Mouse (Mus musculus) liver, embryonic 12.5 days (tissue): ENCODE results near the gene Gria4. TPM values are rescaled to one million over a fixed set of nuclear protein-coding genes. Genes with fewer than 3 reads are reported as not detected.

Experiments used
- ATAC-seq: fragments of 200-750 bp; cut with Nextera tagmentation; 2 replicates; pipeline ENCODE4 v1.8.0; 2017; ENCODE audit warnings: moderate number of reproducible peaks, mild to moderate bottlenecking, moderate library complexity
- H3K27ac ChIP-seq: fragments of 300-500 bp; sonication (generic); 2 replicates; pipeline ENCODE4 v1.5.1; 2016; ENCODE audit warnings: mild to moderate bottlenecking
- H3K27me3 ChIP-seq: fragments of 300-500 bp; sonication (generic); replicated peaks from 2 replicates; pipeline ENCODE4 v1.6.1; 2016; ENCODE audit warnings: mild to moderate bottlenecking, moderate library complexity
- H3K36me3 ChIP-seq: fragments of 300-500 bp; sonication (generic); 2 replicates; pipeline ENCODE4 v1.6.1; 2016; ENCODE audit warnings: mild to moderate bottlenecking, moderate library complexity
- H3K4me1 ChIP-seq: fragments of 300-500 bp; sonication (generic); 2 replicates; pipeline ENCODE4 v1.6.1; 2016
- H3K4me2 ChIP-seq: fragments of 300-500 bp; sonication (generic); 2 replicates; pipeline ENCODE4 v1.6.1; 2016; ENCODE audit warnings: mild to moderate bottlenecking, moderate library complexity
- H3K4me3 ChIP-seq: fragments of 300-500 bp; sonication (generic); 2 replicates; pipeline ENCODE4 v1.5.1; 2016; ENCODE audit warnings: mild to moderate bottlenecking, moderate library complexity
- H3K9ac ChIP-seq: fragments of 300-500 bp; sonication (generic); 2 replicates; pipeline ENCODE4 v1.6.1; 2016; ENCODE audit warnings: mild to moderate bottlenecking, moderate library complexity
- H3K9me3 ChIP-seq: fragments of 300-500 bp; sonication (generic); replicated peaks from 2 replicates; pipeline ENCODE4 v1.6.1; 2016; ENCODE audit warnings: mild to moderate bottlenecking, moderate library complexity
- WGBS: fragments of 180-500 bp; shearing (Covaris S2); methylation state at CpG from one replicate; pipeline ENCODE4 v1.1.7; 2016; ENCODE audit not compliant: insufficient replicate concordance; 5-methylcytosine and 5-hydroxymethylcytosine counted together
- polyA plus RNA-seq: library from polyadenylated mRNA; unstranded; fragments of >200 nt; fragmentation: Nextera tagmentation; extraction: Ambion mirVana; gene quantifications from 2 replicates; pipeline ENCODE4 v1.2.1, GENCODE M21; 2016

Gene Gria4
- polyA plus RNA-seq, 1 experiment from 2014 or later: 0.38 TPM

DNA sequence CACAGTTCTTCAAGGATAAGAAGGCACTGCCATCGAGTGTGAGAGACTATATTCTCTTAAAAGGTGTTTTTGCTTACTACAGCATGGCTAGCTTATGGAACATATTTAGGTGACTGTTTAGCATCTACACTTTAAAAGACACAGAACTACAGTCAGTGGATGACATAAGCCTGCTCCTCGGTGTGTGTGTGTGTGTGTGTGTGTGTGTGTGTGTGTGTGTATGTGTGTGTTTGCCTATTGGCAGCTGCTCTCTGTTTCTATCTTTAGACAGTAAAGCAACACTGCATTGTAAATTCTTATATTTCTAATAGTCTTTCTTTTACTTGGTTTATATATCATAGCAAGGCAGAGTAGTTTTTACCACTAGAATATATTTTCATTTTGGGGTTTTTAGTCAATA is 130.3 kb downstream of the Gria4 start:
- WGBS: 49% methylated on average over 2 of the region's 2 CpGs
- Histone ChIP-seq H3K27ac (no peak overlapping the region), H3K9ac (no peak overlapping the region), H3K27me3 (no peaks in the 10 kb centered on the region), H3K9me3 (no peaks in the 10 kb centered on the region), H3K4me2 (no peak overlapping the region), H3K36me3 (no peaks in the 10 kb centered on the region), H3K4me1 (no peaks in the 10 kb centered on the region), H3K4me3 (no peak overlapping the region)
- ATAC-seq: no peak

DNA sequence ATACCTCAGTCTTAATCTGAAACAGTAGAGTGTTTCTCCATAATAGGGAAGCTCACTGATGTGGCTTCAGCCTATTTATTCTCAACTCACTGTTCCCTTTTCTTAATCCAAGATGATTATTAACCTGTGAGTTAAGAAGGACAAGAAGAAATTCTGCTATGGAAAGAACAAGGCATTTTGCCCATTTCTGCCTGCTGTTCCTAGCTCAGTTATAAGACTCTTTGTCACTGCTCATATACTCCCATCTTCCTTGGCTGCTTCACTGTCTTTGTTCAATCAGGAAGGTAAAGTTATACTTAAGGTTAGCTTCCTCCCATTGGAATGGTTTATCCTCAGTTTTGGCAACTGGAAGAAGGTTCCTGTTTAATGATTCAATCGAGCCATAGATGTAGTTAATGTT is 133.6 kb downstream of the Gria4 start:
- Histone ChIP-seq H3K36me3 (no peaks in the 10 kb centered on the region), H3K4me3 (no peak overlapping the region), H3K27me3 (no peaks in the 10 kb centered on the region), H3K4me2 (no peak overlapping the region), H3K4me1 (no peaks in the 10 kb centered on the region), H3K9me3 (no peaks in the 10 kb centered on the region), H3K9ac (no peak overlapping the region), H3K27ac (no peak overlapping the region)
- no peak for ATAC-seq
- WGBS: 54% methylated on average over 1 of the region's 1 CpGs

DNA sequence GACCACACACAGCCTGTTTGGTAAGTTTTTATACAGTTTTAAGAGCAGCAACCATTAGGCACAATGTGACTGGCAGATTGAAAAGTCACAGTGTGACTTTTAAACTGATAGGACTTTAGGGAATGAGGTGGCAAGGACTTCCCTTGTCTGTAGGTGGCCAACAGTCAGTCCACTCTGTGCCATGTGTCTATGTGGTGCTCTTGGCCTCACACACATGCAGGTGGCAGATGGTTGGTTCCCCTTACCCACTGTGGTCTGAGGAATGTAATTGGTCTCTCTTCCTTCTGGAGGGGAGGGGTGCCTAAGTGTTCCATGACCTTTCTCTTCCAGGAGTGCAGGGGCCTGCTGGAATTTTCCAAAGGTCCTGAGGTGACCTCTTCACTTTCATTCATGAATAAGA is 137.1 kb downstream of the Gria4 start:
- H3K4me3 ChIP-seq: no peak overlapping the region
- no peaks in the 10 kb centered on the region for H3K4me1 ChIP-seq
- no peak overlapping the region for H3K9ac ChIP-seq
- no peak overlapping the region for H3K4me2 ChIP-seq
- H3K27me3 ChIP-seq: no peaks in the 10 kb centered on the region
- no peak for ATAC-seq
- H3K27ac ChIP-seq: no peak overlapping the region
- H3K9me3 ChIP-seq: no peaks in the 10 kb centered on the region
- H3K36me3 ChIP-seq: no peaks in the 10 kb centered on the region

DNA sequence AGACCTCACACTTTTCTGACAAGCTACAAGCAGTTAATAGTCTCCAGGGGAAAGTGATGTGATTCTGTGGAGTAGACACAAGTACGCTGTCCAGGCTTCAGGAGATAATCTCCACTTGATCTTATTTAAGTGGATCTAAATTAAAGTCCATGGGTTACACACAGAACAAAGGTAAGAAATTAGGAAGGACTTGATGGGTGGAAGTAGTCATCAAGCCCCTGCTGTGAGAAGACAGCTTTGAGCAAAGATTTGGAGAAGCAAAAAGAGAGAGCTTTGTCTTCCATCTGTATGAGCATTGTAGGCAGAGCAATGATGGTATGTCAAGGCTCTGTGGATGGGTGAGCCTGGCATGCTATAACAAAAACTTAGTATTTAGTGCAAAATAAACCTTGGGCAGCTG is 141.7 kb downstream of the Gria4 start:
- Histone ChIP-seq H3K4me2 (no peak overlapping the region), H3K36me3 (no peaks in the 10 kb centered on the region), H3K4me1 (no peaks in the 10 kb centered on the region), H3K4me3 (no peak overlapping the region), H3K9ac (no peak overlapping the region), H3K27me3 (no peaks in the 10 kb centered on the region), H3K9me3 (no peaks in the 10 kb centered on the region), H3K27ac (no peak overlapping the region)
- 63% methylated on average over 1 of the region's 1 CpGs for WGBS
- no peak for ATAC-seq

DNA sequence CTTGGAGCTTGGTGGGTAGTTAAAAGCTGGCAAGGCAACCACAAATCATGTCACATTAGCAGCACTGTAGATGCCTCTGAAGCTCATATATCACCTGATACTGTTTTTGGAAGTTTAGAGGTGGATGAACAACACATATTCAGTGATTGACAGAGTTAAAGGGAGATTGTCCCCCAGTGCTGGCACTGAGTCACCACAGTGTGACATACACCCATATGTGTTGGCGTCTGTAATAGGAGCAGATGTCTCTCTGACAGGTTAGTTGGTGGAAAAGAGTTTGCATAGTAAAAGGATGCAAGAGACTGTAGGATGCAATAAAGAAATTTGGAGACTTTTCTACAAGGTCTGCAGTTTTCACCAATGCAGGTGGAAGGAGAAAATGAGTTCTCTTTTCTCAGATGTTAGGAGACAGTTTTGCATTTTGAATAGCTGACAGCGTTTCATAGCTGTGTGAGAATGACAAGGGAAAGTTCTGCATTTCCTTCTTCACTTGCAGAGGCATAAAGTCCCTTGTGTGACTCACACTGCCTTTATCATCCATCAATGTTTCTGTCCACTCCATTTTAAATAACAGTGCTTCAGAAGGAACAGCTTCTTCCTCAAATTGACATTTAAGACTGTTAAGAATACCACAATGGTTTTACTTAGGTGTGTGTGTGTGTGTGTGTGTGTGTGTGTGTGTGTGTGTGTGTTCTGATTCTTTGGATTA is 156.7 kb downstream of the Gria4 start:
- no peak overlapping the region for H3K27ac ChIP-seq
- 36% methylated on average over 2 of the region's 2 CpGs for WGBS
- no peaks in the 10 kb centered on the region for H3K27me3 ChIP-seq
- no peak overlapping the region for H3K9ac ChIP-seq
- H3K4me3 ChIP-seq: no peak overlapping the region
- H3K36me3 ChIP-seq: no peaks in the 10 kb centered on the region
- no peaks in the 10 kb centered on the region for H3K4me1 ChIP-seq
- no peaks in the 10 kb centered on the region for H3K9me3 ChIP-seq
- no peak overlapping the region for H3K4me2 ChIP-seq
- no peak for ATAC-seq

DNA sequence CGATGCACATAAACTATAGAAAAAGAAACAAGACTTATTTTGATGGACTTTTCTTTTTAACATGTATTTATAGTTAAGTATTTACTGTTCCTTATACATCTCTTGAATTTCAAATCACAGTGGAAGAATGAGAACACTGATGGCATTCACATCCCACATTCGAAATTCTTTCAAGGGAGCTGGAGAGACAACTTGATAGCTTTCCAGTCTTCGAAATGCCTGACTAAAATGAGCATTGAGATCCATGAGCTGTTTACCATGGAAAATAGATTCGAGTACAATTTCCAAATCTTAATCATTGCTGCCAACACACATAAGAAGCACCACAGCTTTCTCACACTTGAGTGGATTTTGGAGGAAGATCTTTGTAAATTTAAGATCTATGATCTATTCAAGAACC is 164.1 kb downstream of the Gria4 start:
- H3K9ac ChIP-seq: no peak overlapping the region
- WGBS: 41% methylated on average over 4 of the region's 4 CpGs
- H3K36me3 ChIP-seq: no peaks in the 10 kb centered on the region

DNA sequence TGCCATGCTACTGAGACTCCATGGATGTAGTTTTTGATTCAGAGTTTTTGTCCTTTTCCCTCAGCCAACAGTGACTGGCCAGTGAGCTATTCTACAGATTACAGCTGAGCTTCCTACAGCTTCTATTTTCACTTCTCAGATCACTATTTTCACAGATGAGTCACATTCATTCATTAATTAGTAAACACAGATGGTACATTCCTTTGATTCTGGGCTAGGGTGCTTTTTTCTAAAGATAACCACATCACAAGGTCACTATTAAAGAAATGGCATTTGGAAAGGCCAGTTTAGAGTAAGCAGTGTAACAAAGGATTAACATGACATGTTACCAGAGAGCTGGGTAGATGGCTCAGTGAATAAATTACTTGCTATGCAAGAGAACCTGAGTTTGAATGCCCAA is 180.7 kb downstream of the Gria4 start:
- Histone ChIP-seq H3K27ac (no peak overlapping the region), H3K36me3 (no peaks in the 10 kb centered on the region), H3K4me1 (no peaks in the 10 kb centered on the region), H3K9me3 (no peaks in the 10 kb centered on the region), H3K27me3 (no peaks in the 10 kb centered on the region), H3K4me2 (no peak overlapping the region), H3K4me3 (no peak overlapping the region), H3K9ac (no peak overlapping the region)
- ATAC-seq: no peak

More for the DNA sequence above, 164.1 kb downstream of the Gria4 start:
- Histone ChIP-seq H3K27me3 (no peaks in the 10 kb centered on the region), H3K4me3 (no peak overlapping the region), H3K27ac (no peak overlapping the region), H3K9me3 (no peaks in the 10 kb centered on the region), H3K4me2 (no peak overlapping the region), H3K4me1 (no peaks in the 10 kb centered on the region)
- ATAC-seq: no peak

DNA sequence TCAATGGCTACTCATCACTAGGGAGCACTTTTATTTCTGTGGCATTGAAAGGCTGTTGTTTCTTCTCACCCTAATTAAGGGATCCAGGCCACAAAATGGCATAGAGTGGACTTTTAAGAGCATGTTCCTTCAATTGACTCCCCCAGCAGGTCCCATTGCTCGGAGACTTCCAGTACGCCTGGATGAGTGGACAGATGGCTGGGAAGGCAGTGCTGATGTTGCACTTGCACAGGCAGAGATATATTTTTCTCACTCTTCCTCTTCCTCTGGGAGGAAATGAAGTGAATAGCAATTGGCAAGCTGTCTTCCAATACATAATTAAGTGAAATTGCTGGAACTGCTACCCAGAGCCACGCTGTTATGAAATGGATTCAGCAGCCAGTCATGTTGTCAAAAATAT is 190.7 kb downstream of the Gria4 start:
- Histone ChIP-seq H3K4me3 (no peak overlapping the region), H3K4me2 (no peak overlapping the region), H3K27ac (no peak overlapping the region), H3K4me1 (no peaks in the 10 kb centered on the region), H3K9ac (no peak overlapping the region), H3K9me3 (no peaks in the 10 kb centered on the region), H3K27me3 (no peaks in the 10 kb centered on the region), H3K36me3 (no peaks in the 10 kb centered on the region)
- WGBS: 64% methylated on average over 3 of the region's 3 CpGs
- ATAC-seq: no peak

DNA sequence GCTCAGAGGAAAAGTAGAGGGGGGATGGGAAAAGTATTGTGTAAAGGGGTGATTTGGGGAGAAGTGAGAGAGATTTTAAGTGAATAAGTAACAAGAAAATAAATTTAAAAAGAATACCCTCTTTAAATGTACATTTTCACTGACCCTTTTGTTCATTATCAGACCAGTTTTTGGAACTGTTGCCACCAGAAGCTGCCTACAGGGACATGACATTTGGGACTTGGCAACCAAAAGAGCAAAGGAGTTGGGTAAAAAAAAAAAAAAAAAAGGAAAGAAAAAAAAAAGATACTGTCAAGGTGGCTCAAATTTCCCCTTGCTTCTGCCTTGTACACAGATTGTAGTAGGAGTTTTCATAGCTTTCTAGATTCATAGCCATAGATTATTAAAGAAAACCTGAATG is 191.8 kb downstream of the Gria4 start:
- H3K4me1 ChIP-seq: no peaks in the 10 kb centered on the region
- no peak for ATAC-seq
- no peaks in the 10 kb centered on the region for H3K9me3 ChIP-seq

DNA sequence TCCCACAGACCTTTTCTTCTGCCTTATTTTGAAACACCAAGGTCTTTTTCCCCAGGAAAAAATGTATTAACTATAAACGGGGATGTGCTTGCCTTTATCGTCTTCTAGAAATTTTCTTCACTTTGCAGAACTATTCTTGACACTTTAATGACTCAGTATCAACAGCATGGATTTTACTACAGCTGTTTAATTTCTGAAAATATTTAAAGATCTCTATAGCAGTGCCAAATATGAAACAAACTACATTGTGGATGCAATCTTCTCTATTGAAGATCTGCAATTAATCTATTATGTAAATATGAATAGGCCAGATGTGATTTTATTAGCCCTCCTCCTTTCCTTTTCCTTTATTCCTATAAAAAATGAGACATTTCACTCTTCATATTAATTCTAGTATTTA is 194.2 kb downstream of the Gria4 start:
- Histone ChIP-seq H3K27me3 (no peaks in the 10 kb centered on the region), H3K4me2 (no peak overlapping the region), H3K27ac (no peak overlapping the region), H3K4me3 (no peak overlapping the region), H3K36me3 (no peaks in the 10 kb centered on the region), H3K4me1 (no peaks in the 10 kb centered on the region), H3K9ac (no peak overlapping the region), H3K9me3 (no peaks in the 10 kb centered on the region)
- no peak for ATAC-seq
- WGBS: 53% methylated on average over 2 of the region's 2 CpGs

More for the DNA sequence above, 191.8 kb downstream of the Gria4 start:
- H3K27me3 ChIP-seq: no peaks in the 10 kb centered on the region
- H3K27ac ChIP-seq: no peak overlapping the region
- no peak overlapping the region for H3K9ac ChIP-seq
- H3K4me3 ChIP-seq: no peak overlapping the region
- no peak overlapping the region for H3K4me2 ChIP-seq
- H3K36me3 ChIP-seq: no peaks in the 10 kb centered on the region

DNA sequence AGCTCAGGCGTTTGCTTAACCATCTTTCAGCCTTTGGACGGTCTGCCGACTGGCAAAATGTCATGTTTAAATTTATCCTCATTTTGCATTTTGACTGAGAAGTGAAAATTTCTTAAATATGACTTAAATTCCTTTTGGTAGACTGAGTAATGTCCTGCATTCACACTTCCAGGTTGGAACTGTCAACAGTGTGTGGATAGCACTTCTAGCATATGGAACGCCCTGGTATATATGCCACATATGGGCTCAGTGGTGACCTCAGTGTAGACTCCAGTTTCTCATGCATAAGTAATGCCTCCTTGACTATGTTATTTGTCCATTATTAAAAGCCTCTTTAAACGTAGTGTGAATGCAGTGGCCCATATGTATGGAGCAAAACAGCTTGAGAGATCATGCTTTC is 222.4 kb downstream of the Gria4 start:
- Histone ChIP-seq H3K27ac (no peak overlapping the region), H3K9ac (no peak overlapping the region), H3K4me3 (no peak overlapping the region), H3K4me1 (no peaks in the 10 kb centered on the region), H3K9me3 (no peaks in the 10 kb centered on the region), H3K36me3 (no peaks in the 10 kb centered on the region), H3K4me2 (no peak overlapping the region), H3K27me3 (no peaks in the 10 kb centered on the region)
- no peak for ATAC-seq
- WGBS: 65% methylated on average over 5 of the region's 5 CpGs

DNA sequence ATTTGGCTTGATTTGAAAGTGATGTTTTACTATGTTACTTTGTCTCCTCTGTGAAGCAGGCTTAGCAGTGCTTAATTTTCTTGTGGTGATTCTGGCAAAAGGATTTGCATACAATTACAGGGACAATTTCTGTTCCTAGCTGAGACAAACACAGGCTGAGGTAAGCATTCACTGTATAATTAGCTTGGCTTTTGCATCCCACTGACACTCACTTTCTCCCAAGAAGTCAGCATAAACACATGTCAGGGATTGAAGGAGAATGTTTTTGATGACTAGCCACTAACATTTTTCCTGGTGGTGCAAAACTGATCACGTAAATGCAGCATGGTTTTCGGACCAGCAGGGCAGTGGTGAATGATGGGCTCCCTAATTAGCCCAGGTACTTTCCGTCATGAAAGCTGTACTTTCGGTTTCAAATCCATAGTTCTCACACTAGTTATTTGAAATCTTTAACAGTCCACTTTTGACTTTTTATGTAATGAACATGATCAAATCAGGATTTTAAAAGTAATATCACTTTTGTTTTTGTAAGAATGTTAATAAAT is 240.5 kb downstream of the Gria4 start:
- H3K9ac ChIP-seq: no peak overlapping the region
- no peaks in the 10 kb centered on the region for H3K36me3 ChIP-seq
- H3K4me2 ChIP-seq: no peak overlapping the region
- H3K27ac ChIP-seq: no peak overlapping the region
- no peak for ATAC-seq
- H3K4me3 ChIP-seq: no peak overlapping the region
- H3K9me3 ChIP-seq: no peaks in the 10 kb centered on the region
- 63% methylated on average over 4 of the region's 4 CpGs for WGBS
- no peaks in the 10 kb centered on the region for H3K4me1 ChIP-seq
- H3K27me3 ChIP-seq: no peaks in the 10 kb centered on the region

DNA sequence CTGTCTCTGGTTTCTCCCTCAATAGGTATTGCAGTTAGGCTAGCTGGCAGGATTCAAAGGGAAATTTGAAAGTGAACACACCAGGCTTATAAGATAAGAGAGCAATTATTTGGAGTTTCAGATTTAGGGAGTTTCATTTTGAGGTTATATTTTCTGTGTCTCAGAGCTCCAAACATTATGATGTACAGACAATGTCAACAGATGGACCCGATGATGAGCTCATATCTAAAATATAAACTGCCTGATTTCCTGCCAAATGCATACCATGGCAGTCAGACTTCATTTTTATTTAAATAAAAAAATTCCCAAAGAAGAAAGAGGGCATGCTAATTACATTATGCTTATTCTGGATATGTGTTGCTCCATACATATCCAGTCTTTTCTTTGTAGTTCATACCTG is 256.8 kb downstream of the Gria4 start:
- 47% methylated on average over 1 of the region's 1 CpGs for WGBS
- no peak overlapping the region for H3K9ac ChIP-seq
- H3K27me3 ChIP-seq: no peaks in the 10 kb centered on the region
- no peak overlapping the region for H3K27ac ChIP-seq
- H3K9me3 ChIP-seq: no peaks in the 10 kb centered on the region
- no peak overlapping the region for H3K4me3 ChIP-seq
- no peak overlapping the region for H3K4me2 ChIP-seq
- no peak for ATAC-seq
- no peaks in the 10 kb centered on the region for H3K36me3 ChIP-seq
- H3K4me1 ChIP-seq: no peaks in the 10 kb centered on the region
